Mouse (Mus musculus): ENCODE measurements around the gene Igfbp2.

DNA sequence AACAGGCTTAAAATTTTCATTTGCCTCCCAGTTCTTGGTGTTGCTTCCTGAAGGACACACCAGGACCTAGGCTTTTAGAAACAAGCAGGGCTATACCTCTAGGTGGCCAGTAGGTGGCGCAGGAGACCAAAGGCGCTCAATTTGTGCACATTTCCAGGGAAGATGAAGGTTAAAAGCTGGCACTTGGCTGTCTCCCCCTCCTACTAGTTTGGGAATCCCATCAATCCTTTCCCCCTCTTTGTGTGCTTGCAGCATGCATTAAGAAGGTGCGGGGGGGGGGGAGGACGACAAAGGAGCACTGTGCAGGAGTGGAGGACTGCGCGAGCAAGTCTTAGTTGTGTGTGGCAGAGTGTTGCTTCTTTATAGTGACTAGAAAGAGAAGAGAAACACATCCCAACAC, 41.6 kb downstream of the Igfbp2 start:
- TF ChIP-seq CTCF (IDR thresholded peaks at IDR 0.05; ENCODE audit: control insufficient read depth, insufficient read depth, insufficient read length) (peak; percentile 54), MYOG (IDR thresholded peaks at IDR 0.05; ENCODE audit: control insufficient read depth, extremely low read depth, insufficient read length) (no peak), USF1 (IDR thresholded peaks at IDR 0.05; ENCODE audit: low read depth) (no peak), MYOD1 (IDR thresholded peaks at IDR 0.05; ENCODE audit: control insufficient read depth, insufficient read length, low read depth) (no peak), MAX (IDR thresholded peaks at IDR 0.05) (no peak)

Data from C2C12 (cell line).